In genomic region chr9:23060526-23060925, GRCm38 (mm10) we compare ENCODE assay signal across 16 mouse cellular contexts.
DNase-seq lines count a peak whose midpoint lies in the region; ATAC-seq lines count a peak whose summit lies in the region.
"Had no signal": no experiment of that assay in that cellular context is flagged by ENCODE, and none has a peak within 500 bp of the region (broad histone marks: within the 10 kb centered on the region; RNA-seq: fewer than 3 reads in every experiment).

No protein-coding gene starts in this region.

- peaks cover 31% of the 10 kb centered on the region for H3K4me1 ChIP-seq in forebrain, embryonic 12.5 days
- H3K4me1 ChIP-seq in forebrain, embryonic 14.5 days (ENCODE audit: control insufficient read depth, insufficient read depth, low read length): peaks cover 29% of the 10 kb centered on the region
- H3K4me1 ChIP-seq in kidney, embryonic 14.5 days (ENCODE audit: control insufficient read depth, insufficient read depth, low read length): peaks cover 17% of the 10 kb centered on the region; the same call in 1 of the 2 replicates
- H3K4me1 ChIP-seq in midbrain, embryonic 12.5 days: peaks cover 30% of the 10 kb centered on the region
- peaks cover 35% of the 10 kb centered on the region for H3K4me1 ChIP-seq in midbrain, embryonic 13.5 days (replicated peaks)
- H3K4me1 ChIP-seq in embryonic facial prominence, embryonic 10.5 days: peaks cover 31% of the 10 kb centered on the region

- peaks cover 6% of the 10 kb centered on the region; the same call in 1 of the 2 replicates for H3K27me3 ChIP-seq in forebrain, embryonic 12.5 days
- H3K27me3 ChIP-seq in forebrain, embryonic 14.5 days (replicated peaks; ENCODE audit: control insufficient read depth, insufficient read depth, low read length): no peaks in the 10 kb centered on the region
- no peaks in the 10 kb centered on the region for H3K27me3 ChIP-seq in kidney, embryonic 14.5 days (ENCODE audit: control insufficient read depth, insufficient read depth, low read length)
- 0 out of 2 replicates have a peak, but pooled peaks cover 2% of the 10 kb centered on the region for H3K27me3 ChIP-seq in midbrain, embryonic 12.5 days
- H3K27me3 ChIP-seq in midbrain, embryonic 13.5 days: no peaks in the 10 kb centered on the region
- H3K27me3 ChIP-seq in embryonic facial prominence, embryonic 10.5 days (replicated peaks; ENCODE audit: low read depth, poor library complexity, severe bottlenecking): peaks cover 9% of the 10 kb centered on the region

- ATAC-seq in forebrain, embryonic 12.5 days (ENCODE audit: low FRiP score): no peak
- ATAC-seq in forebrain, embryonic 14.5 days: no peak
- ATAC-seq in kidney, embryonic 14.5 days (ENCODE audit: low FRiP score, low TSS enrichment): no peak
- ATAC-seq in midbrain, embryonic 12.5 days (ENCODE audit: low FRiP score, low read depth): no peak
- no peak for ATAC-seq in midbrain, embryonic 13.5 days

- no peak overlapping the region for H3K4me3 ChIP-seq in forebrain, embryonic 12.5 days (replicated peaks)
- no peak overlapping the region for H3K4me3 ChIP-seq in forebrain, embryonic 14.5 days (ENCODE audit: low read depth, low read length)
- H3K4me3 ChIP-seq in kidney, embryonic 14.5 days (ENCODE audit: low read length): no peak overlapping the region
- no peak overlapping the region for H3K4me3 ChIP-seq in midbrain, embryonic 12.5 days
- no peak overlapping the region for H3K4me3 ChIP-seq in midbrain, embryonic 13.5 days (replicated peaks)
- H3K4me3 ChIP-seq in embryonic facial prominence, embryonic 10.5 days: no peak overlapping the region
- H3K4me3 ChIP-seq: embryonic facial prominence, embryonic 13.5 days; left cerebral cortex, adult 2 months had no signal

- DNase-seq in forebrain, embryonic 14.5 days (ENCODE audit: low spot score): no peak
- no peak for DNase-seq in kidney, adult 9 months
- DNase-seq in embryonic facial prominence, embryonic 10.5 days (ENCODE audit: low spot score): no peak
- DNase-seq in yolk sac, embryonic 10.5 days (ENCODE audit: low spot score): no peak
- DNase-seq: adrenal gland, postnatal 14 days; cerebellum, adult 9-11 months; gastrocnemius, postnatal 10 days; lung, adult 2 months; right cerebral cortex, postnatal 25 days; thymus, adult 18-20 months had no signal

- H3K27ac ChIP-seq in forebrain, embryonic 12.5 days: 0 out of 2 replicates have a peak overlapping the region, but pooled peaks have one; percentile 19
- no peak overlapping the region for H3K27ac ChIP-seq in forebrain, embryonic 14.5 days (ENCODE audit: low read depth, low read length)
- peak overlapping the region; percentile 73; the same call in 1 of the 2 replicates for H3K27ac ChIP-seq in kidney, embryonic 14.5 days (ENCODE audit: low read depth, low read length)
- 0 out of 2 replicates have a peak overlapping the region, but pooled peaks have one; percentile 52 for H3K27ac ChIP-seq in midbrain, embryonic 12.5 days (replicated peaks)
- no peak overlapping the region for H3K27ac ChIP-seq in midbrain, embryonic 13.5 days
- H3K27ac ChIP-seq in embryonic facial prominence, embryonic 10.5 days (replicated peaks): peak overlapping the region; percentile 57
- H3K27ac ChIP-seq: left cerebral cortex, adult 2 months had no signal

- no peaks in the 10 kb centered on the region for H3K9me3 ChIP-seq in forebrain, embryonic 12.5 days
- no peaks in the 10 kb centered on the region for H3K9me3 ChIP-seq in forebrain, embryonic 14.5 days (replicated peaks; ENCODE audit: control insufficient read depth, low read length)
- H3K9me3 ChIP-seq in kidney, embryonic 14.5 days (ENCODE audit: control insufficient read depth, low read length): no peaks in the 10 kb centered on the region
- no peaks in the 10 kb centered on the region for H3K9me3 ChIP-seq in midbrain, embryonic 12.5 days
- no peaks in the 10 kb centered on the region for H3K9me3 ChIP-seq in midbrain, embryonic 13.5 days
- no peaks in the 10 kb centered on the region for H3K9me3 ChIP-seq in embryonic facial prominence, embryonic 10.5 days
- H3K9me3 ChIP-seq: embryonic facial prominence, embryonic 13.5 days had no signal

- no peak overlapping the region for H3K9ac ChIP-seq in forebrain, embryonic 12.5 days
- H3K9ac ChIP-seq in forebrain, embryonic 14.5 days (ENCODE audit: low read length): no peak overlapping the region
- H3K9ac ChIP-seq in kidney, embryonic 14.5 days (ENCODE audit: low read depth, low read length): no peak overlapping the region
- no peak overlapping the region for H3K9ac ChIP-seq in midbrain, embryonic 12.5 days (replicated peaks)
- H3K9ac ChIP-seq in midbrain, embryonic 13.5 days (replicated peaks): no peak overlapping the region
- H3K9ac ChIP-seq: embryonic facial prominence, embryonic 13.5 days had no signal

- no peaks in the 10 kb centered on the region for H3K36me3 ChIP-seq in forebrain, embryonic 12.5 days (replicated peaks)
- H3K36me3 ChIP-seq in forebrain, embryonic 14.5 days (ENCODE audit: control insufficient read depth, insufficient read depth, low read length): no peaks in the 10 kb centered on the region
- no peaks in the 10 kb centered on the region for H3K36me3 ChIP-seq in kidney, embryonic 14.5 days (ENCODE audit: control insufficient read depth, insufficient read depth, low read length)
- H3K36me3 ChIP-seq in midbrain, embryonic 12.5 days: no peaks in the 10 kb centered on the region
- H3K36me3 ChIP-seq in midbrain, embryonic 13.5 days: no peaks in the 10 kb centered on the region
- H3K36me3 ChIP-seq in embryonic facial prominence, embryonic 10.5 days (replicated peaks): no peaks in the 10 kb centered on the region
- H3K36me3 ChIP-seq: embryonic facial prominence, embryonic 13.5 days had no signal

- no peak overlapping the region for H3K4me2 ChIP-seq in forebrain, embryonic 12.5 days
- no peak overlapping the region for H3K4me2 ChIP-seq in forebrain, embryonic 14.5 days (ENCODE audit: low read length)
- no peak overlapping the region for H3K4me2 ChIP-seq in kidney, embryonic 14.5 days (replicated peaks; ENCODE audit: low read depth, low read length)
- no peak overlapping the region for H3K4me2 ChIP-seq in midbrain, embryonic 12.5 days (replicated peaks)
- no peak overlapping the region for H3K4me2 ChIP-seq in midbrain, embryonic 13.5 days (replicated peaks)
- H3K4me2 ChIP-seq: embryonic facial prominence, embryonic 13.5 days had no signal

Comparison
In these comparisons a context has a peak if more than half of its experiments do, and no peak if none do; other contexts are left out.
1. H3K27ac ChIP-seq: peak in forebrain, embryonic 12.5 days (single experiment), kidney, embryonic 14.5 days (single experiment), midbrain, embryonic 12.5 days (single experiment) and embryonic facial prominence, embryonic 10.5 days (single experiment); none in forebrain, embryonic 14.5 days (single experiment) and midbrain, embryonic 13.5 days (single experiment).